Mouse (Mus musculus) adrenal gland, adult (tissue): ENCODE results near the gene Sh3bgr.

Experiments
- DNase-seq, 2 experiments: peaks; one replicate each; pipeline ENCODE4 v3.0.0; 2022 to 2023; ENCODE audit warnings: low spot score in 1 of 2; ENCODE audit not compliant: inconsistent age in 2 of 2

The Sh3bgr gene

DNA sequence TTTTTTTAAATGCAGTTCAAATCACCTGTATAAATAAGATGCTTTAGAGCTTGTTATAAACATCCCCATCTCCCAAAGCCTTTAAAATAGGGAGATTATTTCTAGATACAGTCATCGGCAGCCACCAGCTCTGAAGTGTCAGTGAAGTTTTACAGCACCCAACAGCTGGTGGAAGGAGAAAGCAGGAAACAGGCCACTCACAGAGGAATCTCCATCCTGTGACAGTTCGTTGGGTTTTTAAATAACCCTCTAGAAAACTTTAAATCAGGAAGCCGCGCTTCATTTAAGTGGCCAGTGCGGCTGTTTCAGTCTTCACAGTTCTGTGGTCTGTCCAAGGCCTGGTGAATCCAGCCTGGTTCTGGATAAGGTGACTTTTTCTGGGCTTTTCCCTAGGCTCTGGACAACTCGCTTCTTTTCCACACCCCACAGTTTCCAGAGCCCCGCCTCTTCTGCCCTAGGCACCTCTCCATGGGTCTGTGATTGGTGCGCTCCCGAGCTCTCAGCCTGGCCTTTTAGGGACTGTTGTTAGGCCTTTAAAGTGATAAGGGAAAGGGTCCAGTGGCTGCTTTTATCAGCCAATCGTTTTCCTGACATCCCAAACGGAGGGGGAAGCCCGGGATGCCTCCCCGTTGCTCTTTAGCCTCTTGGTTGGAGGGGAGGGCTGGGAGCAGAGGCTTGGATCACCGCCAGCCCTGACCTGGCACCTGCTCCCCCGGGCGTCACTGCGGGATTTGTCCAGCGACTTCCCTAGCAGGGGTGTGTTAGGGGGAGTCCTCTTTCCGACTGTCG is at the start of gene Sh3bgr:
Gene Sh3bgr (plus strand): TSS at position 538 of the 789 bp plus-strand sequence.
- peak; percentile 87 to 95 for DNase-seq

- peak; percentile 91 to 93 for DNase-seq
Measured at GRCm38 (mm10) chr16:96150995-96151394, 49.3 kb upstream of the Sh3bgr start.

- peak; percentile 80 to 90 for DNase-seq
Measured at GRCm38 (mm10) chr16:96151551-96151950, 48.7 kb upstream of the Sh3bgr start.

GRCm38 (mm10) chr16:96154476-96154875 is 45.8 kb upstream of the Sh3bgr start:
- no peak for DNase-seq

GRCm38 (mm10) chr16:96156019-96156418 is 44.2 kb upstream of the Sh3bgr start:
- no peak for DNase-seq

DNA sequence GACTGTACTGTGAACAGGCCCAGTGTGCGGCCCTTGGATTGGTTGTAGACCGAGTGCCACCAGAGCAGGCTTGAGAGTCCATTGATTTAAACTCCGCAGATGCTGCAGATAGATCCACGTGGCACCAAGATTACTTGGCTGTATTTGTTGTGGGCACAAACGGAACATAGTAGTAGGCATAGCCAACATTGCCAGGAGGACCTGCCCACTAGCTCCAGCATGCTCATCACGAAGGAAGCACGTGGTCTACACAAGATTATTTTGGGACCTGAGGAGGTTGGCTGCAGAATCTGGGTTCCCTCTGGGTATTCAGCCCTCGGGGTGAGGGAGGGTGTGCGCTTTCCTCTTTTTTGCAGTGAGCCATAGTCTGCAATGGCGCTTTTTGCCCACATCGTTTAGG is 43.1 kb upstream of the Sh3bgr start:
- no peak for DNase-seq

DNA sequence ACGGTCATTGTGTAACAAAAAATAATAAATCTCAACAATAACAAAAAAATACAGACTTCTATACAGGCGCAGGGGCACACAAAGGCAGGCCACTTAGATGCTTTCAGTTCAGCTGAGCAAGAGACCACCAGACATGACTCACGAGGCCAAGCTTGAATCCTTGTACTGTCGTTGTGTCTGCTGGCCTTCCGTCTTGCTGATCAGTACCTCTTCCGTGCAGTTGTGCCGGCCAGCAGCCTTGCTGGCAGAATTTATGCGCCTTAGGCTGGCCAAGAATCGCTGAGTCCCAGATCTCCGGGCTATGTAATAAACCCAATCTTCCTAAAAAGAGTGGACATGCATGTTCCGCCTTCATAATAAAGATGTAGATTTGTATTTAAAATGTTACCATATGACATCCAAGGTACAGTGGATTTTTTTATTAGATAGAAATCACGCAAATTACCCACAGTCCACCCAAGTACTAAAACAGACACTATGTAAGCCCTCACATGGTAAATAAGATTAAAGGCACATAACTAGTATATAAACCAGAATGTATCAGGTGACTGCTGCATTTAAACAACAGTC is 41.7 kb upstream of the Sh3bgr start:
- DNase-seq = peak; percentile 52 to 79

GRCm38 (mm10) chr16:96159091-96159731 is 41.0 kb upstream of the Sh3bgr start:
- peak; percentile 75 to 89 for DNase-seq

- no peak for DNase-seq
Measured at GRCm38 (mm10) chr16:96159794-96160346, 40.4 kb upstream of the Sh3bgr start.

GRCm38 (mm10) chr16:96160927-96161326 is 39.3 kb upstream of the Sh3bgr start:
- no peak for DNase-seq

- DNase-seq = no peak
Measured at GRCm38 (mm10) chr16:96161336-96161735, 38.9 kb upstream of the Sh3bgr start.

GRCm38 (mm10) chr16:96165723-96166264 is 34.5 kb upstream of the Sh3bgr start:
- no peak for DNase-seq

- DNase-seq = no peak
Measured at GRCm38 (mm10) chr16:96168837-96169236, 31.4 kb upstream of the Sh3bgr start.

GRCm38 (mm10) chr16:96173648-96174047 is 26.6 kb upstream of the Sh3bgr start:
- no peak for DNase-seq

GRCm38 (mm10) chr16:96175399-96175798 is 24.9 kb upstream of the Sh3bgr start:
- no peak for DNase-seq

DNA sequence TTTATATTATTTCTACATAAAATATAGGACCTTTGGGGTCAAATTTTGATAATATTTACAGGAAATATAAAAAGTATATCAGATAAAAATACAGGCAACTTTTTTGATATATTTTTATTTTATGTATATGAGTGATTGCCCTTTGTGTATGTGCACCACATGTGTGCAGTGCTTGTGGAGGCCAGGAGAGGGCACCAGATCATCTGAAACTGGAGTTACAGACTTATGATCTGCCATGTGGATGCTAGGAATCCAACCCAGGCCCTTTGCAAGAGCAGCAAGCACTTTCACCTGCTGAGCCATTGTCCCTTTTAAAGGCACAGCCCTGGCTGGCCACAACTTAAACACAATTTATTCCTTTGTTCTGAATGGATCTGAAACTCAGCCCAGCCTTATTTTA is 21.1 kb upstream of the Sh3bgr start:
- no peak for DNase-seq

DNA sequence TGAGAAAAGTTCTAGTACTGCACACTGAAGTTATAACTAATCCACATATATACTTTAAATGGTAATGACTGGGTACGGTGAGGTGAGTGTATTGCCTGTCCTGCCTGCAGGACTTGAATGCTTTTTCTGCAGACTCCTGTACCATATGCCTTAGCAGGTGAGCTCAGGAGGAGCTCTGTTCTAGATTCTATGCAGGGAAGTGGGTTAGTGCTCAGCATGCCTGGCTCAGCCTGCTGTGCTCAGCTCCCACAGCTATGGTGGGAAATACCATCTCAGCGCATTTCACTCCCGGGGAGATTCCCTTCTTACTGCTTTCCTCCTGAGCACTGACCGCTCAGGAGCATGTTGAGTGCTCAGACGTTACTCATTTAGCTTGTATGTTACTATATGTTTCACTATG is 12.6 kb upstream of the Sh3bgr start:
- DNase-seq = no peak

GRCm38 (mm10) chr16:96191531-96192506 is 8.4 kb upstream of the Sh3bgr start, which contains the start of gene Lca5l:
Lca5l (minus strand) TSS chr16:96192271.
- DNase-seq = peak; percentile 99 to 100

DNA sequence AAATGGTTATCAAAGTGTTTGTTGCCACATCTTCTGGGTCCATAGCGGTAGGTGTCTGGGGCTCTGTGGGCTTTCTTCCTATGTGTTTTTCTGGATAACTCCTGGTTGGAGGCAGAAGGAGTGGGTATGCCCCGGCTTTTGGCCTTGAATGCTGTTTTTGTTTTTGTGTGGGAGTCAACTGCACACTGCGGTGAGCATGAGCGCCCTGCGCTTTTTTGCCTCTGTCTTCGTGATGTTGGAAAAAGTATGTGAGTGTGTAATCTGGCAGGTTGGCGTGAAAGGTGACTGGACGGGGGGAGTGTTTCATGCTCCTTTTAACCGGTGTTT is 415 bp downstream of the Sh3bgr start:
- DNase-seq = no peak

DNA sequence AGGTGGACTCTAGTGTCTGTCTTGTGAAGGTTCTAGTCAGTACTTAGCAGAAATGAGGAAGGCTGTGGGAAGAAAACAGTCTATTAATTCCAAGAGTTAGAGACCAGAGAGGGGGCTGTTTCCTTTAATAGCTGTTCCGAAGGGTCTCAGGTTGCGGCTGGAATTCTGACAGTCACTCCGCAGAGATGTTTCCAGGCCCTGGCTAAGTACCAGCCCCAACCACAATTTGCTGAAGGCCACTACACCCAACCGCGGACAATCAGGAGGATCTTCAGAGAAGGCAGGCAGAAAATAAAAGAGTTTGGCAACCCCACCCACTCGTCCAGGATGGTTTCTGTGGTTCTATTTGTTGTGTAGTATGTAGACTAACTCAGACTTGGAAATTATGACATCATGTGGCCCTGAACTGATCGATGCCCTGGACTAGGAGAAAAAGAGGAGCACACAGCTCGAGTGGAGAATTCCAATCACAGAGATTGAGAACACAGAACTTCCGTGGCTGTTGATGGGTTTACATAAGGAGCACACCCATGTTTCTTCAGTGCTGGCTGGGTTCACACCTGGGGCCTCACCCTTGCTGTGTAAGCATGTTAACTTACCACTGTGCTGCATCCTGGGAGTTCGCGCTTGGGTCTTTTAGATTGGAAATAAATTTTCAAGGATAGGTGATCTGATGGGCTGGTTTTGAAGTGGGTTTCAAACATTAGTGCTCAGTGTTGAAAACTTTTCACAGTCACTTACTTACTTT is 1.4 kb downstream of the Sh3bgr start:
- peak; percentile 34 to 76 for DNase-seq
